Mouse (Mus musculus) erythroblast, embryonic 14.5 days (primary cell): ENCODE measurements around the gene Elane. TPM values are rescaled to one million over a fixed set of nuclear protein-coding genes. Genes with fewer than 3 reads are reported as not detected.

Source experiments
- H3K27me3 ChIP-seq: 2 replicates; pipeline ENCODE4 v1.6.1; 2012; ENCODE audit warnings: inconsistent platforms; ENCODE audit not compliant: control insufficient read depth
- H3K36me3 ChIP-seq: 2 replicates; pipeline ENCODE4 v1.6.1; 2012; ENCODE audit warnings: mild to moderate bottlenecking, inconsistent platforms; ENCODE audit not compliant: control insufficient read depth
- H3K4me1 ChIP-seq: 2 replicates; pipeline ENCODE4 v1.6.1; 2012; ENCODE audit warnings: inconsistent platforms; ENCODE audit not compliant: control insufficient read depth
- H3K4me3 ChIP-seq: replicated peaks from 2 replicates; pipeline ENCODE3; 2012; ENCODE audit warnings: moderate library complexity, mild to moderate bottlenecking, inconsistent platforms
- H3K9me3 ChIP-seq: 2 replicates; pipeline ENCODE4 v1.6.1; 2012; ENCODE audit warnings: low read length, inconsistent platforms, mixed read lengths; ENCODE audit not compliant: control insufficient read depth
- GATA1 ChIP-seq: IDR thresholded peaks from 2 replicates; pipeline ENCODE4 v1.6.1; 2012; ENCODE audit warnings: low read length, inconsistent platforms, mixed read lengths
- TAL1 ChIP-seq: IDR thresholded peaks from 3 replicates; pipeline ENCODE4 v1.6.1; 2012; ENCODE audit warnings: low read length, inconsistent platforms, mixed read lengths
- polyA plus RNA-seq: library from polyadenylated mRNA; stranded (reverse); fragments of >175 nt; gene quantifications from 2 replicates; pipeline ENCODE4 v1.2.3, GENCODE M21; 2012

The Elane gene
- polyA plus RNA-seq, 1 experiment: 1.8 TPM

DNA sequence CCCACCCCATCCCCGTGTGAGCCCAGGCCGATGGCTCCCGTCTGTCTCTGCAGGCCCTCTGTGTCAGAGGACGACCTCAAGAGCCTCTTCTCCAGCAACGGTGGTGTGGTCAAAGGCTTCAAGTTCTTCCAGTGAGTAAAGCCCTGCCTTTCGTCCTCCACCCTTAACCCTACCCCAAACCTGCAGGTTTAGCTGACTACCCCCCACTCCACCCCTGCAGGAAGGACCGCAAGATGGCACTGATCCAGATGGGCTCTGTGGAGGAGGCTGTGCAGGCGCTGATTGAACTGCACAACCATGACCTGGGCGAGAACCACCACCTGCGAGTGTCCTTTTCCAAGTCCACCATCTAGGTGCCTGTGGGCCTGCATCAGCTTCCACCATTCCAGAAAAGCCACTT is 23.1 kb upstream of the Elane start:
- TF ChIP-seq GATA1: no peak
- no peak for TF ChIP-seq TAL1
- Histone ChIP-seq H3K9me3 (no peaks in the 10 kb centered on the region), H3K4me1 (peaks cover 29% of the 10 kb centered on the region), H3K4me3 (no peak overlapping the region), H3K36me3 (peaks cover 84% of the 10 kb centered on the region), H3K27me3 (no peaks in the 10 kb centered on the region; the same call in 1 of the 2 replicates)

DNA sequence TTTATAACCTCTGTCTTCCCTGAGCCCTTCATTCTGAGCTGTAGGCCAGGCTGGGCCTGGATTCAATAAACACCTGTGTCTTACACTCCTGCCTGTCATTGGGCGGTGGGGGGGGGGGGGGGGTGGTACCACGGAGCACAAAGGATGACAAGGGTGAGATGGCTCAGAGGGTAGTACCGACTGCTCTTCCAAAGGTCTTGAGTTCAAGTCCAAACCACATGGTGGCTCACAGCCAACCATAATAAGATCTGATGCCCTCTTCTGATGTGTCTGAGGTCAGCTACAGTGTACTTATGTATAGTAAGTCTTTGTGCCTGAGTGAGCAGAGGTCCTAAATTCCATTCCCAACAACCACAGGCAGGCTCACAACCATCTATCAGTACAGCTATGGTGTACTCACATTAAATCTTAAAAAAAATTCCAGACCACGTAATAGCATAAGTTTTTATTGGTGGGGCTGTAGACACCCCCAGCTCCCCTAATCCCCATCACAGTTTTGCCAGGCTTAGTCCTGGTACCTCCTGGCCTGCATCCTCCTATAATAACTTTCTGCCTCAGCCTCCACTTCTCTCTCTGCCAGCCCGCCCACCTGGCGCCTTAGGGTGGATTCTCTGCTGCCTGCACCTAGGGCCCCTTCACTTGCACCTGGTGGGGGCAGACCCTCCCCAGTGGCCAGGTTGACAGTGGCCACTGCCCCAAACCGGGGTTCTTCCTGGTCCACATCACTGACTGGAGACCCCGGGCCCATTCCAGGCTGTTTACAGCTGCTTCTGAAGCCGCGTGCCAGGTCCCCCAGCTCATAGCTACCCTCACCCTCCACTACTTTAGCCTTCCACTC is 21.5 kb upstream of the Elane start:
- Histone ChIP-seq H3K27me3 (no peaks in the 10 kb centered on the region; the same call in none of the 2 replicates), H3K9me3 (no peaks in the 10 kb centered on the region), H3K36me3 (peaks cover 67% of the 10 kb centered on the region), H3K4me1 (peaks cover 17% of the 10 kb centered on the region), H3K4me3 (no peak overlapping the region)
- no peak for TF ChIP-seq GATA1
- TF ChIP-seq TAL1: no peak

DNA sequence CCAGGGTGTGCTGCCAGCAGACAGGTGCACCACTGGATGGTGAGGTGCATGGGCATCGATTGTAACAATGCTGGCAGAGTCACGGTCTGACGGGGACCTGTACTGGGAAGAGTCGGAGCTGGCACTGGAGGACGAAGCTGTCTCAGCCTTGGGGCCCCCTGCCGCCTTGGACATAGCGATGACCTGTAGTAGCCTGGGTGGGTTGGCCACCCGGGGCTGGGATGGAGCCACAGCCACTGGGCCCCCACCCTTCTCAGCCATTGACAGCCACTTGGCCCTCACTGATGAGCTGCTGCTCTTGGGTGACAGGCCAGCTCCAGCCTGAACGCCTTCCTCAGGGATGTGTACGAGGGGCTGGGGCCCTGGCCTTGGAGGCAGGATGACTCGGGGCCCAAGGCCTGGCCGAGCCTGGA is 20.9 kb upstream of the Elane start:
- Histone ChIP-seq H3K27me3 (no peaks in the 10 kb centered on the region; the same call in none of the 2 replicates), H3K9me3 (no peaks in the 10 kb centered on the region), H3K36me3 (peaks cover 61% of the 10 kb centered on the region), H3K4me3 (no peak overlapping the region), H3K4me1 (peaks cover 12% of the 10 kb centered on the region)
- TF ChIP-seq GATA1 (no peak), TAL1 (no peak)

DNA sequence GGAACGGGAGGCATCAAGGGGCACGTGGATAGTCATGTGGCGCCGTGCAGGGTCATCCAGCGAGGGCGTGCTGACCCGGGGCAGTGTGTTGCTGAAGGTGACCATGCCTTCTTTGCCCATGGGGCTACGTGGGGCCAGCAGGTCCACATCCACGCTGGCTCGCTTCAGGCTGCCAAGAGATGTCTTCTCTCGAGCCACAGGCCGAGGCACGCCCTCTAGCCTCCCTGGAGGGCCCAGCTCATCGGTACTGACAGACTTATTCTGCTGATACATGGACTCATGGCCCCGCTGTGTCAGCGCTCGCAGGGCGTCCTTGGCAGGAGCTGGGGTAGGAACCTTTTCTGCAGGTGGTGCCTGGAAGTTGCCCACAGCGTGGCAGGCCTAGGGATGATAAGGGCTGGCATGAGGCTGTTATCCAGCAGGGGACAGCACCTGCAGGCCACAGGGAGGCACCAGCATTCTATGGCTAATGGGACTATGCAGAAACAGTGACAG is 20.2 kb upstream of the Elane start:
- Histone ChIP-seq H3K27me3 (no peaks in the 10 kb centered on the region; the same call in 1 of the 2 replicates), H3K4me3 (no peak overlapping the region), H3K4me1 (peaks cover 7% of the 10 kb centered on the region), H3K36me3 (peaks cover 55% of the 10 kb centered on the region), H3K9me3 (no peaks in the 10 kb centered on the region)
- TF ChIP-seq GATA1 (no peak), TAL1 (no peak)

DNA sequence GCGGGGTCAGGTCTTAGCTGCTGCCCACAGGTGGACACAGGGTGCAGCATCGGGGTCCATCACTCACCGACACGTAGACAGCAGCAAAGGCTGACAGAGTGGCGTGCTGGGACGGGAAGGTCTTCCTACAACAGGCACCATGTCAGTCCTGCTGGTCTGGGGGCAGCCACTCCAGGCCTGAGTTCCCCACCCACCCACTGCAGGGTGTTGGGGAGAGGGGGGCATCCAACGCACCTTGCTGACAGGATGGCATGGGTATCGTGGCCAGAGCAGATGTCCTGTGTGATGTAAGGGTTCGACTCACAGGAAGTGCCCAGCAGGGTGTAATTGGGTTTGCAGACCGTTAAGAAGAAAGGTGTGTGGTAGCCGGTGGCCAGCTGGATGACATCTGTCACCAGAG is 19.4 kb upstream of the Elane start:
- TF ChIP-seq TAL1 (no peak), GATA1 (no peak)
- Histone ChIP-seq H3K9me3 (no peaks in the 10 kb centered on the region), H3K27me3 (no peaks in the 10 kb centered on the region; the same call in none of the 2 replicates), H3K4me3 (no peak overlapping the region), H3K36me3 (peaks cover 47% of the 10 kb centered on the region), H3K4me1 (peaks cover 7% of the 10 kb centered on the region)

DNA sequence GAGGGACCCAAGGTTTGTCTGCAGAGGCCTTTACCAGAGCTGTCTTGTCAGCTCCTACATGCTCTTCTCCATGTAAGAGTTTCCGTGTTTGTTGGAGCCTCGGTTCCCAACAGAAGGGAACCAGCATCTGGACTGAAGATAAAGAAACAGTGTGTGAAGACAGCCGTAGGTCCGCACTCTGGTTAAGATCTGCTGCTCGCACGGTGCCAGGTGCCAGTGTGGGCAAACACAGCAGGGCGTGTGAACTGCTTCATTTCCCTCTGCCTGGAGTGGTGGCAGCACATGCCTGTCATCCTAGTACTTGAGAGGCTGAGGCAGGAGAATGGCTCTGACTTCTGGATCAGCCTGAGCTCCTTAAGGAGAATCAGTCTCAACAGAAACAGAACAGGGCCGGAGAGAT is 14.2 kb upstream of the Elane start:
- Histone ChIP-seq H3K36me3 (no peaks in the 10 kb centered on the region), H3K27me3 (peaks cover 39% of the 10 kb centered on the region), H3K4me1 (peaks cover 10% of the 10 kb centered on the region), H3K4me3 (no peak overlapping the region), H3K9me3 (no peaks in the 10 kb centered on the region)
- TF ChIP-seq GATA1 (no peak), TAL1 (no peak)

DNA sequence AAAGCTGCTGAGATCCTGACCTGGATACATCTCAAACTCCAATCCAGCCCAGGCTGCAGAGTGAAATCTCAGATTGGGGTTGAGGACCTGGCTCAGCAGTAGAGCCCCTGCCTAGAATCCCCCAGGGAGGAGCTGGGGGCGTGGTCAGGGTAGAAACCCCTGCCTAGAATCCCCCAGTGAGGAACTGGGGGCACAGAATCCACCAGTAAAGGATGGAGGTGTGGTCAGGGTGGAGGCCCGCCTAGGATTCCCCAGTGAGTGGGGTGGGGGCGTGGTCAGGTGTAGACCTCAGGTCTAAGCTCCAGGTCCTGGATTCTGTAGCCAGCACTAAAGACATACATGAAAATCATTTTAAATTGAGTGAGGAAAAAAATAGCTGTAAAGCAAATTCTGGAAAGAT is 13.2 kb upstream of the Elane start:
- Histone ChIP-seq H3K27me3 (peaks cover 49% of the 10 kb centered on the region), H3K4me3 (no peak overlapping the region), H3K4me1 (peaks cover 19% of the 10 kb centered on the region), H3K9me3 (no peaks in the 10 kb centered on the region), H3K36me3 (no peaks in the 10 kb centered on the region)
- TF ChIP-seq GATA1: no peak
- no peak for TF ChIP-seq TAL1

DNA sequence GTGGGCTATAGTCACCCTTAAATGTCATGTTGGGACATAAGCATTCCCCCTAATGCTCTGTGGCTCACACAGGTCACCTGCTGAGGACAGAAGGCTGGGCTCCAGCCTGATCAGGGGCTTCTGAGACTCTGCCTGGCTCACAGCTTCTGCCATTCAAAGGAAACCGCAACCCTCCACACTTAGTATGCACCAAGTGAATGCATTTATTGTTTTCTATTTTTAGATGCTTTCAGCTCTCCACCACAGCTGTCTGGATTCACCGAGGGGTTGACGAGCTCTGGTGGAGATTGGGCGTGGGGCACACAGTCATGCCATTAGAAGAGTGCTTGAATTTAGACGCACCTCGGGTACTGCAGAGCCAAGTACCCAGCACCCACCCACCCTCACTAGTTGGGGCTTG is 12.7 kb upstream of the Elane start:
- TF ChIP-seq TAL1 (no peak), GATA1 (no peak)
- Histone ChIP-seq H3K27me3 (peaks cover 54% of the 10 kb centered on the region), H3K9me3 (no peaks in the 10 kb centered on the region), H3K4me3 (no peak overlapping the region), H3K4me1 (peaks cover 21% of the 10 kb centered on the region), H3K36me3 (no peaks in the 10 kb centered on the region)

DNA sequence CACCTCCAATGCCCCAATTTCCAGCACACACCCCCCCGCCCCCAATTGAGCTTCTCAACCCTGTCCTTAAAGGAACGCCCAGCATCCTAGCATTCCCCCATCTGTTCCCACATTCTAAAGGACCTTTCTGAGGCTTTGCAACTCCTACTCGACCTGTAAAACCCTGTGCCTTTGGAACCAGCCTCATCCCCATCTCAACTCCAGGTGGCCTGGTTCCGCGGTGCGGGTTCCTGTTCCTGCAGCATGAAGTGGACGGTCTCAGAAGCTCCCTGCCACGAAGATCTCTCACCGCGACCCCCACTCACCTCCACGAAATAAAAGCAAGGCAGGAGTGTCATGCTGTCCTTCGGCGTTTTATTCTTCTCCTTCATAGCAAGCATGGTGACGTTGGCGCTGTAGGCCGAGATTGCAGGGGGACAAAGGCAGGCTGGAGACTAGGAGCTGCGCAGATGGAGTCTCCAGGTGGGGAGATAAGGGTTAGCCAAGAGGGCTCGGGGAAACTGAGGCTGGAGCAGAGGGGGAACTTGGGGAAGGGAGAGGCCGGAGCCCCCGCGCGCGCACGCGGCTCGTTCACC is 12.2 kb upstream of the Elane start:
- Histone ChIP-seq H3K36me3 (no peaks in the 10 kb centered on the region), H3K4me1 (peaks cover 21% of the 10 kb centered on the region), H3K27me3 (peaks cover 58% of the 10 kb centered on the region), H3K4me3 (peak overlapping the region; percentile 40), H3K9me3 (no peaks in the 10 kb centered on the region)
- TF ChIP-seq GATA1 (no peak), TAL1 (no peak)
